In genomic region chr1:194852065-194852358, GRCm38 (mm10) we compare ENCODE assay signal across 16 mouse cellular contexts.
DNase-seq lines count a peak whose midpoint lies in the region; ATAC-seq and TF ChIP-seq lines count a peak whose summit lies in the region.
"Had no signal": no experiment of that assay in that cellular context is flagged by ENCODE, and none has a peak within 500 bp of the region (broad histone marks: within the 10 kb centered on the region; RNA-seq: fewer than 3 reads in every experiment).

No protein-coding gene starts in this region.

- no peak overlapping the region for H3K4me2 ChIP-seq in forebrain, embryonic 14.5 days (ENCODE audit: low read length)
- H3K4me2 ChIP-seq in hindbrain, embryonic 16.5 days (ENCODE audit: low read length), result no peak overlapping the region
- no peak overlapping the region for H3K4me2 ChIP-seq in intestine, postnatal 0 days (replicated peaks; ENCODE audit: low read depth)
- H3K4me2 ChIP-seq: embryonic facial prominence, embryonic 12.5 days; intestine, embryonic 15.5 days had no signal

- TF ChIP-seq CTCF in intestine, postnatal 0 days (IDR thresholded peaks at IDR 0.05; ENCODE audit: low read depth), result no peak

- H3K36me3 ChIP-seq in forebrain, embryonic 14.5 days (ENCODE audit: control insufficient read depth, insufficient read depth, low read length), result no peaks in the 10 kb centered on the region
- H3K36me3 ChIP-seq in hindbrain, embryonic 16.5 days (ENCODE audit: control insufficient read depth, insufficient read depth, low read length), result no peaks in the 10 kb centered on the region
- no peaks in the 10 kb centered on the region for H3K36me3 ChIP-seq in intestine, postnatal 0 days (ENCODE audit: control insufficient read depth, insufficient read depth)
- H3K36me3 ChIP-seq: embryonic facial prominence, embryonic 12.5 days; intestine, embryonic 15.5 days had no signal

- no peak overlapping the region for H3K4me3 ChIP-seq in forebrain, embryonic 14.5 days (ENCODE audit: low read depth, low read length)
- no peak overlapping the region for H3K4me3 ChIP-seq in hindbrain, embryonic 16.5 days (ENCODE audit: low read length)
- H3K4me3 ChIP-seq in intestine, postnatal 0 days (ENCODE audit: low read depth, low read length), result no peak overlapping the region
- H3K4me3 ChIP-seq: embryonic facial prominence, embryonic 12.5 days; intestine, embryonic 15.5 days had no signal

- WGBS in forebrain, embryonic 14.5 days, result 67% methylated on average over 2 of the region's 2 CpGs
- WGBS in hindbrain, embryonic 16.5 days, result 61% methylated on average over 2 of the region's 2 CpGs
- 50% methylated on average over 2 of the region's 2 CpGs for WGBS in intestine, postnatal 0 days

- peak; percentile 65; the same call in 1 of the 2 replicates for ATAC-seq in forebrain, embryonic 14.5 days
- peak; percentile 50; the same call in 1 of the 2 replicates for ATAC-seq in hindbrain, embryonic 16.5 days
- no peak for ATAC-seq in intestine, postnatal 0 days
- ATAC-seq: intestine, embryonic 15.5 days had no signal

- no peaks in the 10 kb centered on the region for H3K27me3 ChIP-seq in forebrain, embryonic 14.5 days (replicated peaks; ENCODE audit: control insufficient read depth, insufficient read depth, low read length)
- H3K27me3 ChIP-seq in hindbrain, embryonic 16.5 days (replicated peaks; ENCODE audit: control insufficient read depth, insufficient read depth, low read length), result no peaks in the 10 kb centered on the region
- H3K27me3 ChIP-seq in intestine, postnatal 0 days (replicated peaks; ENCODE audit: control insufficient read depth, insufficient read depth, low read length), result no peaks in the 10 kb centered on the region
- H3K27me3 ChIP-seq: embryonic facial prominence, embryonic 12.5 days; intestine, embryonic 15.5 days had no signal

- peak overlapping the region; percentile 15; the same call in 1 of the 2 replicates for H3K27ac ChIP-seq in forebrain, embryonic 14.5 days (ENCODE audit: low read depth, low read length)
- no peak overlapping the region for H3K27ac ChIP-seq in hindbrain, embryonic 16.5 days (ENCODE audit: low read depth, low read length)
- no peak overlapping the region for H3K27ac ChIP-seq in intestine, postnatal 0 days (ENCODE audit: low read depth, low read length)
- H3K27ac ChIP-seq: embryonic facial prominence, embryonic 12.5 days; intestine, embryonic 15.5 days had no signal

- DNase-seq in heart, adult 11 months, result peak; percentile 22
- DNase-seq in heart, adult 18-20 months, result no peak
- DNase-seq in left cerebral cortex, postnatal 4 days, result peak; percentile 10
- DNase-seq in left cerebral cortex, postnatal 25 days (ENCODE audit: low spot score in 2 of 2), result no peak
- DNase-seq in forebrain, embryonic 14.5 days (ENCODE audit: low spot score), result no peak
- no peak for DNase-seq in gastrocnemius, adult 18-20 months (ENCODE audit: low spot score)
- DNase-seq: adrenal gland, adult 8-10 months; cerebellum, adult 18-20 months; kidney, postnatal 36 days; layer of hippocampus, adult 9-11 months; lung, postnatal 14 days; thymus, adult 2 months had no signal

- intact Hi-C loops in left cerebral cortex, postnatal 4 days (cut with DNase I), result no loop called here
- intact Hi-C loops in left cerebral cortex, postnatal 25 days (cut with DNase I), result no loop called here

- peaks cover 7% of the 10 kb centered on the region for H3K4me1 ChIP-seq in forebrain, embryonic 14.5 days (ENCODE audit: control insufficient read depth, insufficient read depth, low read length)
- H3K4me1 ChIP-seq in hindbrain, embryonic 16.5 days (ENCODE audit: control insufficient read depth, insufficient read depth, low read depth, low read length), result 0 out of 2 replicates have a peak, but pooled peaks cover 3% of the 10 kb centered on the region
- H3K4me1 ChIP-seq in intestine, postnatal 0 days (replicated peaks; ENCODE audit: control insufficient read depth, insufficient read depth, low read length), result no peaks in the 10 kb centered on the region
- H3K4me1 ChIP-seq: embryonic facial prominence, embryonic 12.5 days; intestine, embryonic 15.5 days had no signal

- H3K9me3 ChIP-seq in forebrain, embryonic 14.5 days (replicated peaks; ENCODE audit: control insufficient read depth, low read length), result no peaks in the 10 kb centered on the region
- H3K9me3 ChIP-seq in hindbrain, embryonic 16.5 days (ENCODE audit: control insufficient read depth, low read length), result no peaks in the 10 kb centered on the region
- no peaks in the 10 kb centered on the region for H3K9me3 ChIP-seq in intestine, postnatal 0 days (ENCODE audit: control insufficient read depth)
- H3K9me3 ChIP-seq: embryonic facial prominence, embryonic 12.5 days; intestine, embryonic 15.5 days had no signal

- H3K9ac ChIP-seq in forebrain, embryonic 14.5 days (ENCODE audit: low read length), result no peak overlapping the region
- no peak overlapping the region for H3K9ac ChIP-seq in hindbrain, embryonic 16.5 days (ENCODE audit: low read depth, low read length)
- H3K9ac ChIP-seq in intestine, postnatal 0 days (ENCODE audit: low read depth, low read length), result no peak overlapping the region
- H3K9ac ChIP-seq: embryonic facial prominence, embryonic 12.5 days; intestine, embryonic 15.5 days had no signal

Comparison
In these comparisons a context has a peak if more than half of its experiments do, and no peak if none do; other contexts are left out.
1. DNase-seq: peak in heart, adult 11 months (single experiment) and left cerebral cortex, postnatal 4 days (single experiment); none in heart, adult 18-20 months (0 of 2), left cerebral cortex, postnatal 25 days (0 of 2), forebrain, embryonic 14.5 days (single experiment) and gastrocnemius, adult 18-20 months (single experiment).